8 mouse cellular contexts compared by ENCODE assay signal in the genomic region with DNA sequence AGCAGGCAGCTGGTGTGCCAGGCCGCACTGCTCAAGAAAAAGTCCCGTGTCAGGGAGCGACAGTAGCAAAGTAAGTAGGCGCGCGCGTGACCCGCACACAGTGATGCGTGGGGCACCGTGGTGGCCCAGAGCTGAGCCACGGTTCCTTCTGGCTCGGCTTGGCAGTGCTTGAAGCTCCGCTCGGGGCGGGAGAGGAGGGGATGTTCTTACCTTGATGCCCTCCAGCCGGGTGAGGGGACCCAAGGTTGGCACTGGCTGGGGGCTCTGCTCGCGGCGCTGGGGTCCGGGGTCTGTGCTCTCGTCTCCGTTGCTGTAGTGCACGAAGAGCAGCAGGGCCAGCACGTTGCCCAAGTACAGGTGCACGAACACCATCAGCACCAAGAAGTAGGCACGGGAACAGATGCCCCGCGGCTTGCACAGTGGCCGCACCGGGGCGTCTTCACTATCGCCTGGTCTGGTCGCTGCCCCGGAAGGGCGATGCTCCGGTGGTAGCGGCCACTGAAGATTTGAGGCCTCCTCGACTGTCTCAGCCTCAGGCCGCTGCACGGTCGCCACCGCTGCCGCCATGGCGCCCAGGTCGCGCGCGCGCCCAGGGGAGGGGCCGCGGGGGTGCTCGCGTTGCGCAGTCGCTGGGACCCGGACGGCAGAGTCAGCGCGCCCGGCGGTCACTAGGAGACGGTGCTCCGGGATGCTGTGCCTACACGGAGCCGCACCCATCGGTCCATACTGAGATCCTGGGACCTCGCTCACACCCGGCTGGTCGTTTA. TPM values are rescaled to one million over a fixed set of nuclear protein-coding genes. Genes with fewer than 3 reads are reported as not detected.
A peak's percentile ranks its signal among the peaks of the same experiment; 100 is the strongest.
DNase-seq lines count a peak whose midpoint lies in the region; ATAC-seq and TF ChIP-seq lines count a peak whose summit lies in the region.

A gene (minus strand): TSS at position 670 of the 767 bp plus-strand sequence.

- 3% methylated on average over 69 of the region's 69 CpGs for WGBS in embryonic facial prominence, embryonic 12.5 days
- WGBS in kidney, embryonic 15.5 days: 1% methylated on average over 69 of the region's 69 CpGs
- WGBS in liver, embryonic 12.5 days (ENCODE audit: insufficient replicate concordance): 7% methylated on average over 69 of the region's 69 CpGs
- 3% methylated on average over 68 of the region's 69 CpGs for WGBS in stomach, embryonic 15.5 days

- peak; percentile 65 for ATAC-seq in embryonic facial prominence, embryonic 12.5 days (ENCODE audit: insufficient number of reproducible peaks, insufficient read depth, low FRiP score, low TSS enrichment)
- peak; percentile 81 for ATAC-seq in kidney, embryonic 15.5 days (replicated peaks; ENCODE audit: low FRiP score)
- ATAC-seq in liver, embryonic 12.5 days: peak; percentile 66
- peak; percentile 70 for ATAC-seq in stomach, embryonic 15.5 days (ENCODE audit: insufficient read depth, low FRiP score, low read depth)

- peak within 1 kb of the TSS; percentile 69 for H3K4me3 ChIP-seq in embryonic facial prominence, embryonic 12.5 days
- H3K4me3 ChIP-seq in kidney, embryonic 15.5 days (replicated peaks): peak within 1 kb of the TSS; percentile 82
- peak within 1 kb of the TSS; percentile 62 for H3K4me3 ChIP-seq in liver, embryonic 12.5 days
- H3K4me3 ChIP-seq in myocyte: peak within 1 kb of the TSS; percentile 15
- H3K4me3 ChIP-seq in stomach, embryonic 15.5 days (replicated peaks): peak within 1 kb of the TSS; percentile 74

- TF ChIP-seq POLR2A in myocyte (IDR thresholded peaks at IDR 0.05; ENCODE audit: insufficient read length, low read depth): peak; percentile 60

- no peaks in the 10 kb centered on the region for H3K79me2 ChIP-seq in myocyte (ENCODE audit: control insufficient read depth, insufficient read depth)

- H3K9ac ChIP-seq in embryonic facial prominence, embryonic 12.5 days: peak within 1 kb of the TSS; percentile 83
- H3K9ac ChIP-seq in kidney, embryonic 15.5 days: peak within 1 kb of the TSS; percentile 73
- H3K9ac ChIP-seq in liver, embryonic 12.5 days: peak within 1 kb of the TSS; percentile 58
- peak within 1 kb of the TSS; percentile 58 for H3K9ac ChIP-seq in stomach, embryonic 15.5 days

- peak within 1 kb of the TSS; percentile 91 for H3K4me2 ChIP-seq in embryonic facial prominence, embryonic 12.5 days (replicated peaks)
- peak within 1 kb of the TSS; percentile 95 for H3K4me2 ChIP-seq in kidney, embryonic 15.5 days
- peak within 1 kb of the TSS; percentile 88 for H3K4me2 ChIP-seq in liver, embryonic 12.5 days
- H3K4me2 ChIP-seq in myocyte (ENCODE audit: low read depth): peak within 1 kb of the TSS; percentile 64
- peak within 1 kb of the TSS; percentile 95 for H3K4me2 ChIP-seq in stomach, embryonic 15.5 days

- no peak within 1 kb of the TSS for H3ac ChIP-seq in myocyte (ENCODE audit: control insufficient read depth, insufficient read length)

- H3K27ac ChIP-seq in embryonic facial prominence, embryonic 12.5 days: peak within 1 kb of the TSS; percentile 46
- no peak within 1 kb of the TSS for H3K27ac ChIP-seq in kidney, embryonic 15.5 days
- no peak within 1 kb of the TSS for H3K27ac ChIP-seq in liver, embryonic 12.5 days
- no peak within 1 kb of the TSS for H3K27ac ChIP-seq in stomach, embryonic 15.5 days

- peak; percentile 26 to 64 for DNase-seq in spleen, adult 18-20 months
- DNase-seq in spleen, adult 12 weeks (ENCODE audit: low spot score): no peak
- DNase-seq in heart, adult 9 months (ENCODE audit: low spot score in 2 of 2): peak; percentile 72 to 73

- no peaks in the 10 kb centered on the region for H3K27me3 ChIP-seq in embryonic facial prominence, embryonic 12.5 days
- H3K27me3 ChIP-seq in kidney, embryonic 15.5 days: no peaks in the 10 kb centered on the region
- H3K27me3 ChIP-seq in liver, embryonic 12.5 days (replicated peaks): peaks cover 16% of the 10 kb centered on the region
- H3K27me3 ChIP-seq in myocyte (ENCODE audit: control insufficient read depth, insufficient read depth, insufficient read length): no peaks in the 10 kb centered on the region
- no peaks in the 10 kb centered on the region for H3K27me3 ChIP-seq in stomach, embryonic 15.5 days (replicated peaks)

- no peaks in the 10 kb centered on the region for H3K9me3 ChIP-seq in embryonic facial prominence, embryonic 12.5 days
- H3K9me3 ChIP-seq in kidney, embryonic 15.5 days (replicated peaks): no peaks in the 10 kb centered on the region
- H3K9me3 ChIP-seq in liver, embryonic 12.5 days (replicated peaks): no peaks in the 10 kb centered on the region
- H3K9me3 ChIP-seq in stomach, embryonic 15.5 days: no peaks in the 10 kb centered on the region

- peaks cover 2% of the 10 kb centered on the region; the same call in 1 of the 2 replicates for H3K4me1 ChIP-seq in embryonic facial prominence, embryonic 12.5 days
- peaks cover 20% of the 10 kb centered on the region for H3K4me1 ChIP-seq in kidney, embryonic 15.5 days
- peaks cover 29% of the 10 kb centered on the region for H3K4me1 ChIP-seq in liver, embryonic 12.5 days
- peaks cover 9% of the 10 kb centered on the region for H3K4me1 ChIP-seq in stomach, embryonic 15.5 days

- H3K36me3 ChIP-seq in embryonic facial prominence, embryonic 12.5 days: 0 out of 2 replicates have a peak, but pooled peaks cover 7% of the 10 kb centered on the region
- H3K36me3 ChIP-seq in kidney, embryonic 15.5 days: peaks cover 3% of the 10 kb centered on the region
- peaks cover 5% of the 10 kb centered on the region; the same call in 1 of the 2 replicates for H3K36me3 ChIP-seq in liver, embryonic 12.5 days
- peaks cover under 1% of the 10 kb centered on the region for H3K36me3 ChIP-seq in myocyte (ENCODE audit: control insufficient read depth, insufficient read depth)
- no peaks in the 10 kb centered on the region for H3K36me3 ChIP-seq in stomach, embryonic 15.5 days

TF ChIP-seq in myocyte, 11 proteins besides CTCF, POLR2A, EP300 and RAD21:
- TF ChIP-seq E2F4 (IDR thresholded peaks at IDR 0.05; ENCODE audit: insufficient read depth) (no peak), CEBPB (IDR thresholded peaks at IDR 0.05; ENCODE audit: insufficient read depth, poor library complexity, severe bottlenecking) (no peak), REST (IDR thresholded peaks at IDR 0.05; ENCODE audit: insufficient read depth, insufficient read length) (no peak), MYOG (IDR thresholded peaks at IDR 0.05; ENCODE audit: control insufficient read depth in 1 of 3, insufficient read depth in 1 of 3, insufficient read length in 2 of 3, low read depth in 2 of 3) (no peak)

RNA-seq across cellular contexts. Expression of the gene that starts here (rescaled TPM):
- polyA plus RNA-seq in embryonic facial prominence, embryonic 12.5 days (2016; fragmentation: Nextera tagmentation; extraction: Ambion mirVana): 10.4 and 11.6 TPM in 2 replicates
- polyA plus RNA-seq in kidney, embryonic 15.5 days (2015; fragmentation: Nextera tagmentation; extraction: Ambion mirVana): 9.1 and 11.7 TPM in 2 replicates
- 1.1 and 1.4 TPM in 2 replicates for polyA plus RNA-seq in liver, embryonic 12.5 days (2016; fragmentation: Nextera tagmentation; extraction: Ambion mirVana)
- polyA plus RNA-seq in myocyte (2012; fragmentation: generic; extraction: Trizol): 0.94 TPM
- 5.5 and 6.1 TPM in 2 replicates for polyA plus RNA-seq in stomach, embryonic 15.5 days (2015; fragmentation: Nextera tagmentation; extraction: Ambion mirVana)

Comparison
In these comparisons a context has a peak if more than half of its experiments do, and no peak if none do; other contexts are left out.
1. H3K4me3 ChIP-seq: peak in every context shown above with its lines; median percentile 82 in kidney, embryonic 15.5 days; 74 in stomach, embryonic 15.5 days; 69 in embryonic facial prominence, embryonic 12.5 days; 62 in liver, embryonic 12.5 days; 15 in myocyte.